Mouse (Mus musculus): Measurements from ENCODE around the gene Whrn.

The Whrn gene

GRCm38 (mm10) chr4:63404205-63404604 is 91.6 kb downstream of the Whrn start:
- DNase-seq = peak in 1 of 2 experiments; percentile 54

DNA sequence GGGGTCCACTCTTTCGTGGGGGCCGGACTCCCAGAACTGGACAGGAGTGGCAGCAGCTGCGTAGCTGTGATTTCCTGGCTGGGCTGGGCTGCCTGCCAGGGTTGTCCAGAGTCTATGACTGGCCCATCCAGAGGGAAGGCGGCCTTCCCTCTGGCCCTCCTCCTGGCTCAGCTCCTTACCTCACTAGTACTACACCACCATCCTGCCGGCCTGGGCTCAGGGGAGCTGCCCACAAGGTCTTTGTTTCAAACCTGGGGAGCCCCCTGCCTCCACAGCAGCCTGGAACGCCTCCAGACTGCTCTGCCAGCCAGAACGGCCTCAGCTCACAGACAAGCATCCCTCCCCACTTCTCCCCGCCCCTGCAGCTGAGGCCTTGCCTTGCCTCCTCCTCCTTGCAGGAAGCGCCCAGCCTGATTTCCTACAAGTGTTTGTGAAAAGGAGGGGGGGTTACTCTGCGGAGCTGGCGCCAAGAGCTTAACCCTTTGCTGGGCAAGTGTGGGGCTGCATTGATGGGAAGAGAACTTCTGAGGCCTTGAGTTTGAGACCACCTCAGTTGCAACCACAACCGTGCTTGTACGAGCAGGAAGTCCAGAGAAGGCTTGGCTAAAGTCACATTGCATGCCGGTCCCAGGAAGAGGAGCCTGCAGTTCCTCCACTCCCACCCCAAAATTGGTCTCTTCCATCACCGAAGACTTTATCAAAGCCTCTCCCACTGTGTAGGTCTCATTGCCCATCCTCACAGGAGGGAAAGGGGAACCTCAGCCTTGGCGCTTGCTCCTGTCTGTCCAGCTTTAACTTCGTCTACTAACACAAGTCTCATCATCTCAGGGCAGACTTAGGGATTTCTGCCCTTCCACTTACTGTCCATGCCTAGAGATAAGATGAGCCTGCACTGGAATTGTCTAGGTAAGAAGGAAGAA is 92.5 kb downstream of the Whrn start, which contains the start of gene Akna:
Gene Akna, minus strand, starts transcription at position 315 of the 920 bp plus-strand sequence.
- DNase-seq = peak; percentile 92 to 95

DNA sequence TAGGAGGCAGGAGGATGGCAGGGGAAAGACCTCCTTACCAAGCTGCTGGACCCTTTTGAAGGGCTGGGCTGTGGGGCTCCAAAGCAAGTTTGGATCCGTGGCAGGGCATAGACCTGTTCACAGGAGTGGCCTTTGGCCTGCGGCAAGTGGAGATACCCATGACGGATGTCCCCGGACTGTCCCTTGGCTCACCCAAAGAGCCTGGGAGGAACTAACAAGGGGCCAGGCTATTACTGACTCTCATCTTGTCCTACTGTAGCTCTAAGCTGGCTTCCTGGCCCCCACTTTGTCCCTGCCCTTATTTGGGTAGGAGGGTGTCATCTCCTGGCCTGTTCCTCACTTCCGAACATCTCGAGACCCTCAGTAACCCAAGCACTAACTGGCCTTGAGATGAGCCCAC is 93.2 kb downstream of the Whrn start:
- DNase-seq = peak; percentile 57 to 63

DNA sequence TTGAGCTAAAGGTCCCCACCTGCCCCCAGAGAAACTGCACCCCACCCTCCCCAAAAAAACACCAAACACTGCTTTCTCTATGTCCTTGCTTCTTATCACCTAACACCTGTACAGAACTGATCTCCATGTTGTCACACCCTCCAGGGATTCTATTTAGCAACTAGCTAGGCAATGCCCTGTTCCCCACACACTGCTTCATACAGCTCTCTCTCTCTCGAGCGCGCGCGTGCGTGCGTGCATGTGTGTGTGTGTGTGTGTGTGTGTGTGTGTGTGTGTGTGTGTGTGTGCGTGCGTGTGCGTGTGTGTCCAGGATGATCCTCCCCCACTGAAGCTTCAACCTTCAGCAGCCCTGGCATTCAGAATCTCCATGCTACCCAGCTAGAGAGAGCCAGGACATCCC is 93.7 kb downstream of the Whrn start:
- no peak for DNase-seq

DNA sequence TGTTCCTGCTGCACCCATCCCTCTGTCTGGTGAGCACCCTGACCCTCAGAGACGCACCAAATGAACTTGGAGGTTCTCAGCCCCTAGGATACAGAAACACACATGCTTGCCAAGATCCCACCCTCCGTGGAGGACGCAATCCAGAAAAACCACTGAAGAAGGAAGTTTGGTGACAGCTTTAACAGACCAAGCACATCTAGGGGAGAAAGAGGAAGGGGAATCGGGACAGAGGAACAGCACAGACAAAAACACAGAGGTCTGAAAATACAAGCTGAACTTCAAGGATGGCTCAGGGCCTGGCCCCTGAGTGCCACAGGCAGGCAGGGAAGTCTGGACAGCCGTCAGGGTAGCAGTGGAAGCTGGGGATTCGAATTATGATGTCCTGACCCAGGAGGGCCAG is 94.2 kb downstream of the Whrn start:
- peak in 1 of 2 experiments; percentile 32 for DNase-seq

DNA sequence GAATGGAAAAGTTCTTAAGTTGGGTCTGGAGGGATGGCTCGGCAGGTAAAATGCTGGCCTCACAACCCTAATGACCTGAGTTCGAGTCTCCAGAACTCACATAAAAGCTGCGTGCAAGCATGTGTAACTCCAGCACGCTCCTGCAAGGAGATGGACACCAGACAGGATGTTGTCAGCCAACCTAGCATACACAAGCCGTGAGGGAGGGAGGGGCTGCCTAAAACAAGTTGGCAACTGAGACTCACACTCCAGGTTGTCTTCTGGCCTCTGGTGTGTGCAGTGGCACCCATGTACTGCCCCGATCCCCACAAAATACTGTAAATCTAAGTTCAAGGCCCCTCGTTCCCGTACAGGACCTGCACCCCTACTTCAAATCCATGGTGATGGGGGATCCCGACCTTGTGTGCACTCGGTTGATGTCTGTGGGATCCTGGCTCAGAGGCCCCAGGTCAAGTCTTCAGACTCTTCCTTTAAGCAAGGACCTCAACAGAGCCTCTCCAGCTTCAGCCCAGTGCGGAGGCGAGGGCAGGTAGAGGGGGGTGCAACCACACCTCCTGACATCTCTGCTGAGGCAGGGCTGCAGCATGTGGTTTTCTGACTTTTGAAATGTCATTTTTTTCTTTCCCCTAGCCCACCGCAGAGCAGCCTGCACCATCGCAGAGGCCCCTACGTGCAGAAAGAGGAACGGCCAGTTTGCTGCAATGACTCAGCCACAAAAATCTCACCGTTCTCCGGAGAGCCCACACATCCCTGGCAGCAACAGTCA is 95.1 kb downstream of the Whrn start:
- peak in 1 of 2 experiments; percentile 49 for DNase-seq

DNA sequence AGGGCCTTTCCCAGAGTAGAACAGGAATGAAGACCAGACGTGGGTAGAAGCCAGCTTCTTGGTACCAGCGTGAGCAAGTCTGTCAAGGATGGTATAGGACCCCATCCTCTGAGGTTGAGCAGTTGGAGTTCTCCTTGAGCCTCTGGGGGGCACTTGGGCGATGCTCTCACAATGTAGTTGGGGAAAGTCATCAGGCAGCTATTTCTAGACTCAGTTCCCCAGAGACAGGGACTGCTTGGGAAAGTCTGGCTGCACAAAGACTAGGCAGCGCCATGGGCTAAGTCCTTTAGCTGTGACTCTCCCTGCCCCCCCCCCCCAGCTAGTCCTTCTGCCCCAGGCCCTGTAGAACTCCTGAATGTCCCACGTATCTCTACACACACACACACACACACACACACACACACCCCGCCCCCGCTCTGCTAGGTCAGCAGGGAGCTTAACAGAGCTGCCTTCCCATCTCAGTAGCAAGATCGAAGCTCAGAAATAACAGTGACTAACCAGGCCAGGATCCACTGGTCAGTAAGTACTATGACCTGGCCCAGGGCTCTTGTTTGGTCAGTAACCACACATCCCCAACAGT is 96.0 kb downstream of the Whrn start:
- no peak for DNase-seq

DNA sequence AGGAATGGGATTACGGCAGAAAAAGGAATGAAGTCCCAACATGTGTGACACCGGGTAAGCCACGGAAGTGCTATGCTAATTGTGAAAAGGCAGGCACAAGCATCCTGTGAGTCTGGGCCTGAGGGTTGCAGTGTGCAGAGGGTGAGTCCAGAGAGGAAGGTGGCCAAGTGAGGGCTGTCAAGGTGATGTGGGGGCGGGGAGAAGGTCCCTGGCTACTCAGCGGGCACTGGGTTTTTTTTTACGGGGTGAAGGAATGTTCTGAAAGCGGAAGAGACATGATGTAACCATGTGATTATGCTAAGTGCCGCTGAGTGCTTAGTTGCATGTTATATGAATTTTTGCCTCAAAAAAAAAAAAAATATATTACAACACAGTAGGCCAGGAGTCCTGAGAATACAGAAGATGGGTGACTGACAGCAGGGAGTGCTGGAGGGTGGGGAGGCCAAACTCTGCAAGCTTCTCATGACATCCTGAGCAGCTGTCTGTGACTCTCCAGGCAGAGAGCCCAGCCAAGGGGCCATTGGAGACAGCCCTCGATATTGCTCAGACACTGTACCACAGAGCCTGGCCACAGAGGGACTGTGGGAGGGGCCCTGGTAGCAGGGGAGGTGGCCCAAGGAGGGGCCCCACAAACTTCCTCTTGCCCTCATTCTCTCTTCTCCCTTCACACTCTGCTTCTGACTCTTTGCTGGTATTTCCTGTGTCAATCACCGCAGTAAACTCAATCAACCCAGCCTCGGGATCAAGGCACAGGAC is 96.8 kb downstream of the Whrn start:
- peak; percentile 66 to 71 for DNase-seq

- no peak for DNase-seq
These were observed 97.7 kb downstream of the Whrn start for GRCm38 (mm10) chr4:63397981-63398537.

DNA sequence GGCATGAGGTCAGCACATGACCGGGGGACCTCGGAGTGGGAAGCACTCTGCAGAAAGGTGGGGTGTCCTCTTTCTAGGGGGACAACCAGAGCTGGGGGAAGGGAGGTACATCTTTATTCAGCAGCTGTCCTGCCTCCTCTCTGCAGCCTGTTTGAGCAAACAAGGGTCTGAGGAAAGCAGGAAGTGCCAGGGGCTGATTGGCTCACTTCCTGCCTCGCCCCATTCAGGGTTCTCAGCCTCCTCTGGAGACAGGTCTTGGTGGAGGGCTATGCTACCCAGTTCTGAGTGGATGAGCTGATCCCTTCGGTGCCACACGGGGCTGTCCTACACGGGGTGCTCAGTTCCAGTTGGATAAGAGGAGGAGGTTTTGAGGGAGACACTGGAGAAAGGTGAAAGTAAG is 104.5 kb downstream of the Whrn start:
- peak; percentile 38 to 51 for DNase-seq

- DNase-seq = peak in 1 of 2 experiments; percentile 41
These were observed 105.8 kb downstream of the Whrn start for GRCm38 (mm10) chr4:63389887-63390528.

GRCm38 (mm10) chr4:63389121-63389886 is 106.5 kb downstream of the Whrn start:
- no peak for DNase-seq

- DNase-seq = no peak
These were observed 107.8 kb downstream of the Whrn start for GRCm38 (mm10) chr4:63388029-63388428.

GRCm38 (mm10) chr4:63385784-63386183 is 110.0 kb downstream of the Whrn start:
- DNase-seq = peak; percentile 55 to 64

DNA sequence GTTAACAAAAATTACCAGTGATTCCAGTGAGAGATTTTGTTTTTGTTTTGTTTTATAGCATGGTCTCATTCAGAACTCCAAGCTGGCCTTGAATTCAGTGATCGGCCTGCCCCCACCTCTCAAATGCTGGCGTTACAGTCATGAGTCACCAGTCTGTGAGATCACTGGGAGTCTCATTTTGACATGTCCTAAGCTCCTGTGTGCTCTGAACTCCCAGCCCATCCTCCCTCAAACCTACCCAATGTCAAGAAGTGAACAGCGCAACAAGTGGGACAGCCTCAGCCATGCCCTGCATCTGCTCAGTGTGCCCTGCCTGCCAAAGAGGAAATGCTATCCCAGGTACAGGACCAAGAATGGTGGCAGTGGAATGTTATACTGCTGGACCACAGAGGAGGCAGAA is 110.5 kb downstream of the Whrn start:
- DNase-seq = no peak

GRCm38 (mm10) chr4:63384262-63384661 is 111.5 kb downstream of the Whrn start:
- DNase-seq = no peak

DNA sequence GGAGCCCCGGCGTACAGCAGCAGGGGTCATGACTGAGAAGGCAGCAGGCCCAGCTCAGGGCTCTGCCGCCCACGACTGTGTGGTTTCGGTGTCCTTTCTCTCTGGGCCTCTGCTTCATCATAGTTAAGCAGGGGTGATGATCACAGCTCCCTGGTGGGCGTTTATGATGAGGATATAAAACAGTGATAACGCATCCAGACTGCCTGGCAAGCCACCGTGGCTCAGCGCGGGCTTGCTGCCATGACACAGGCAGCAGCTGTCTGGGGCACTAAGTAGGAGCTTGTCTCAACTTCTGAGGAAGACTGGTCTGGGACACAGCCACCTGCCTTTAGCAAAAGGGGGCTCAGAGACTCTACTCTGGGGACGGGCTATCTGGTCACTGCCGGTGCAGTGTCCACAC is 112.3 kb downstream of the Whrn start:
- DNase-seq = no peak

DNA sequence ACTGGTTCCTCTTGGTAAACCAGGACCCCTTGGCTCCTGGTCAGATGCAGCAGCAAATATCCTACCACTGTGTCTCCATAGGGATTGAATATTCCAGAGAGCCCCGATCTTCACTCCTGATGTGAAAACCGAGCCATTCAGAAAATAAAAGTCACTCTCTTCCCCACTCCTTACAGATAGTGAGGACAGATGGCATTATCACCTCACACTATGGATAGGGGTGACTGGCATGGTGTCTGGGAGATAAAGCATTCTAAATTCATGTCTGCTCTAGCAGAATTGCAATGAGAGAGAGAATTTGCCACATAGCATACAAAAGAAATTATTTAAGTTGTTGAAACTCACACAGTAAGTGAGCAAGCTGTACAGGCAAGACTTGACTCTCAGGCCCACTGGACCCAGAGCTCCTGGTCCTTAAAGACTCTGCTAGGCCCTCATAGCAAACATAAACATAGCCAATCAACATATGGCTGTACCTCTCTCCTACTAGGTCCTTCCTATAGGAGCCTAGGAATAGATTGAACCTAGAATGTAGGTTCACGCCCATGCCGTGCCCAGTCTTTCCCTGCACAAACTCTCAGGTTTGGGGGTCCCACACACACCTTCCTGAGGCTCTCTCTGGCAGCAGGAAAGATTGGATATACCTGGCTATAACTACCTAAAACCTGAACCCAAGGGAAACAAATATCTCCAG is 113.0 kb downstream of the Whrn start:
- DNase-seq = no peak

DNA sequence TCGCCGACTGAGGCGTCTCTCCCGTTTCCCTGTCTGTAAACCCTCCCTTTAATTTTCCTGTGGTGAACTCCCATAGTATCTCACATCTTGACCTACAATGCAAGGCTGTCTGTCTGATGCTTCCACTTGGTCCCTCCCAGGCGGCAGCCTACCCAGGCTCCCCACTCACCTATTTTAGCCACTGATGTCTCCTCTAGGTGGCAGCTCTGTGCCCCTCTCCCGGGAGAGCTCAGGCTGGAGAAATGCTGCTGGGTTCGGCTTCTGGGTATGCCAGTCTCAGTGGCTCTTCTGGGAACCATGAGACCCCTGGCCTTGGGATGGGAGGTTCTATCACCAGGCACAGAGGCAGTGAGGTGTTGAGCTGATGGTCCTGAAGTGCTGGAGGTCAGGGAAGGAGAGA is 118.3 kb downstream of the Whrn start:
- DNase-seq = no peak

- DNase-seq = no peak
These were observed 120.4 kb downstream of the Whrn start for GRCm38 (mm10) chr4:63375367-63375766.
